Mouse (Mus musculus) bone marrow macrophage, adult 2 months (primary cell): ENCODE results near the gene Aqp1.

Experiments used
- CTCF ChIP-seq: IDR thresholded peaks from 2 replicates; pipeline ENCODE4 v1.5.1; 2012; ENCODE audit warnings: low read depth, mild to moderate bottlenecking, low read length, moderate library complexity
- POLR2A ChIP-seq: IDR thresholded peaks from 2 replicates; pipeline ENCODE4 v1.6.1; 2012; ENCODE audit warnings: mild to moderate bottlenecking, low read depth, low read length, borderline replicate concordance

GRCm38 (mm10) chr6:55377461-55377860, 41.2 kb downstream of the Aqp1 start:
- no peak for TF ChIP-seq CTCF
- no peak for TF ChIP-seq POLR2A
